Mouse (Mus musculus) spleen, postnatal 4 days (tissue): ENCODE results near the gene Arhgef2.

Experiments
- DNase-seq, 2 experiments: peaks; one replicate each; pipeline ENCODE4 v3.0.0; 2022; ENCODE audit warnings: low spot score in 2 of 2

Gene Arhgef2

DNA sequence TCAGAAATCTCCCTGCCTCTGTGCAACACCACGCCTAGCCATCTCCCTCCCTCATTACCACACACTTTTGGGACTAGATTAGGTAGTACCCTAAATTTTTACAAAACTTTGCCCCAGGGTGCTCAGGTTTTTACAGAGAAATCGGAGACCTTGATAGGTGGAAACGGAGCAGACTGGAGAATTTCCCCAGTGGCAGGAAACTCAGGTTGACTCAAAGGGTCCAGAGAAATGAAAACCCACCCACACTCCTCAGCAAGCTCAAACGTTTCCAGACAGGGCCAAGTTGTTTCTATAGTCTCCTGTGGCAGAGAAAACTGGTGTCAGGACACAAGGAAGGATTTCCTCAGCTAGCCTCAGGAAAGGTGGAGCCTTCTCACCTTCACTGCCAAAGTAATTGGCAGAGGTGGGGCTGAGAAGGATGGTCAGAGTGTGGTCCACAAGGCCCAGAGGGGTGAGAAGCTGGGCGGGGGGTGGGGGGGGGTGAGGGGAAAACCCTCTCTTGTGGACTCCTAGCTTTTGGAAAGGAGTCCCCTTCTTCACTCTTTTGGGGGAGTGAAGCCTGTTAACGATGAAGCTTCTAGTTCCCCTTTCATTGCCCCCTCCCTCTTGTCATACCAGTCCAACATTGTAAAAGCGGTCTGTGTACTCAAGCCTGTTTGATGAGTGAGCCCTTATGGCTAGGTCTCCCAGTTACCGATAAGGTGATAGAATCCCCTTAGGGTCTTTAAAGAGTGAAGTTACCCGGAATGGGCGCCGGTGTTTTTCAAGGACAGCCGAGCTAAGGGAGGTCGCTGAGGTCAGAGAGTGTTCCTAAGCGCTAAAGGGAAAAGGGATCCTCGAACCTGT lies 14.6 kb downstream of the Arhgef2 start:
- no peak for DNase-seq

- peak; percentile 80 to 90 for DNase-seq
Measured at GRCm38 (mm10) chr3:88620992-88621536, 15.3 kb downstream of the Arhgef2 start.

DNA sequence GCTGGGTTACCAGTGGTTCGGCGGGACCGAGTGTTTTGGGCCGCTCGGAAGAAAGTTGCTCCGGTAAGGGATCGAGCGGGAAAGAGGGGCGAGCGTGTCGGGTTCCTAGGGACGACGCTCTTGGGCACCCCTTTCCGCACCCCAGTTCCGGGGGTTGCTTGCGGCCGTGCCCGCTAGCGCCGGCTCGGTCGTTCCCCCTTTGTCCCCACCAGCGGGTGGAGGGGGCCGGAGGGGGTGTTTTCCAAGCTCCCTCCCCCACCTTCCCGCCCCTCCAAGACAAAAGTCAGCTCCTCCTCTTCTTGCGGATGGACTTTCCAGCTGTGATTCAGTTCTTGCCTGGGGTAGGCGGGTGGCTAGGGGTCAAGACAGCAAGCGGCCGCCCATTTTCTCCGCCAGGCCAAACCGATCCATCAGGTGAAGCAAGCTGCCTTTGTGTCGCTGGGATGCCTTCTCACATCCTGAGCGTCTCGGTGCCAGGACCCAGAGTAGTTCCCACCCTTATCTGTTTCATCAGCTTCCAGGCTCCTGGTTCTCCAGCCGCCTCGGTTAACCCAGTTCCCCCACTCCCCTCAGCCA lies 15.9 kb downstream of the Arhgef2 start:
- no peak for DNase-seq

DNA sequence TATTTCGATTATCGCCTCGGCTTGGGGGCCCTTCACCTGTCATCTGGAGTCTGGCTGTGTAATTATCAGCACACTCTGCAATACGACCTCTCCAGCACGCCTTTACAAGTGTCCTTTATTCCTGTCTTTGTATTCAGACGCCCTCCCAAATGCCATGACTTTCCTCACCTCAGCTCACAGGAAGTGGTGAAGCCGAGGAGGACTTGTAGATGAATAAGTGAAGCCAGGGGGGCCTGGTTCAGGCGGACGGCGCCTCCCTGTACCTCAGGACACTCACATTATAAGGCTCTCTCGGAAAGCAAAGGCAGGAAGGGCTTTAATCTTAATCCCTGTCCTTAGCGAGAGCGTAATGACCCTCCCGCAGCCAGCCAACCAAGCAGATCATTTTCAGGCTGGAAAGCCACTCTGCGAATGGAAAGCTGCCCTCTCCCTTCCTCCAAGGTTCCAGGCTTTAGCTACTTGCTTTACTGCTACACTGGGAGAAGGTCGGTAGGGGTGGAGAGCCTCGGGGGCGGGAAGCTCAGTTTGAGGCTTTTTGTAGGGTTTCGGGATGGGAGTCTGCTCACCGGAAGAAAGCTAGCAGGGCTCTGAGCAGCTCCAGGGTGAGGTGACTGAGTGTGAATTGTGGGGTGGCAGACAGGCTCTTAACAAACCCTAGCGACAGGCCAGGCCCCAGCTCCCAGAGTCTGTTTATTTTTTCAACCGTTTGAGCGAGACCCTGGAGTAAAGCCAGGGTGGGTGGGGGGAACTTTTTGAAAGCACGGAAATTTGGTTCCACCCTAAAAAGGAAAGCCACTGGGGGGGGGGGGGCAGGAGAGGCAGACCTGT lies 16.6 kb downstream of the Arhgef2 start:
- DNase-seq: no peak

DNA sequence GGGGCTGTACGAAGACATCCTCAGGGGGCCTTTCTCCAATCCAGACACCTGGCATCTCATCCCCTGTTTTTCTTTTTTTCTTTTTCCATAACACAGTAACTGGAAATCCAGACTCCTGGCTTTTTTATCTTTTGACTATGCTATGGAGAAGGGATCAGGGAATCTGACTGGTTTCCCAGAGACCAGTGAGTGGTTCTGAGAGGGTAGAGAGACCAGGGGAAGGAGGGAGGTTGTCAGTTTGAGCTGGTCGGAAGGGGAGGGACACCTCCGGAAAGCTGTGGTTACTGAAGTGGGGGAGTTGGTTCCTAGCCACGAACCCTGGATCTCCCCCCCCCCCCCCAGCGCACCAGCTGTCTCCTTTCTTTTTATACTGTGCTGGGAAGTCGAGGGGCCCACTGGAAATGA lies 17.2 kb downstream of the Arhgef2 start:
- no peak for DNase-seq

DNA sequence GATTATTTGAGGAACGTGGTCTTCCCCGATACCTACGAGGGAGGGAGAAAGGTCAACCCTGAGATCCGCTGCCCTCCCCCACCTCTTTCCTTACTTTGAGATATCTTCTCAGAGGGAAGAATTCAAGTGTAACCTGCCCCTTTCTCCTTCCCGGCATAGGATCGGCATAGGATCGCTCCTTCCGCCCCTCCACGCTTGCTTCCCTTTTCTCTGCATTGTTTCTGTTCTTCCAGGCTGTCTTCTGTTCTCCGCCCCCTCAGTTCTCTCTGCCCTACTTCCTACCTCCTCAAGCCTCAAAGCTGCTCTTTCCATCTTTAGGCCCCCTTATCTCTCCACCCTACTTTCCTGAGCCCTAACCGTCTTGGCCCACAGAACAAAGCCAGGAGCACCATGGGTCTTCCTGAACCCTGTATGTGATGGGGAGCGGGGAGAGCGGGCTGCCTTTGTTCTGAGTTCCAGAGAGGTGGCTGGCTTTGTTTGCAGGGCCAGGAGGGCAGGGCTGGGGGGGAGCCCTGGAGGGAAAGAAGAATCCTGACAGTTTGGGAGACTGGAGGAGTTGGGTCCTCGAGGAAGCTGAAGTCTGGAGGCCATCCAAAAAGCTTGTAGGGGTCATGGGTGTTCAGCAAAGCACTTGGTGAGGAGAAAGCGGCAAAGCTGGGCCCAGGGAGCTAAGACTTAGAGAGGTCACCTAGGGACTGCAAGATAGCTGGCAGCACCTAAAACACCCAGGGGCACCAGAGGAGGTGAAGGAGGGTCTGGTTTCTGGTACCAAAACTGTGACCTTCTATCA lies 17.8 kb downstream of the Arhgef2 start:
- DNase-seq: no peak

DNA sequence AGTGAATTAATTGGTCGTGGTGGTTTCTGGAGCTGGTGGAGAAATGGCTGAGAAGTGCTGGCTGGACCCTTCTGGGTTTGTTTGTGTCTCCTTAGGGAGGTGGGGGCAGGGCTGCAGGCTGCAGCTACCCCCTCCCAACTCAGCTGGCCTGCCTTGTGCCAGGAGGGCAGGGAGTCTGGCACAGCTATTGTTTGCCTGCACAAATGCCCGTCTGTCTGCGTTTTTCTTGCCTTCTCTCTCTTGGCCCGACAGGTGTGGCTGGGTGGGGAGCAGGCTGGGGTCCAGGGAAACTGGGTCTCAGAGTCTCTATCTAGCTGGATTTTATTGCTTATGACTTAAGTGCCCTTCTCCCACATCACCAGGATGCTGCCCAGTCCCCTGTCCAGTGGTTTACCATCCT lies 18.6 kb downstream of the Arhgef2 start:
- DNase-seq: no peak

DNA sequence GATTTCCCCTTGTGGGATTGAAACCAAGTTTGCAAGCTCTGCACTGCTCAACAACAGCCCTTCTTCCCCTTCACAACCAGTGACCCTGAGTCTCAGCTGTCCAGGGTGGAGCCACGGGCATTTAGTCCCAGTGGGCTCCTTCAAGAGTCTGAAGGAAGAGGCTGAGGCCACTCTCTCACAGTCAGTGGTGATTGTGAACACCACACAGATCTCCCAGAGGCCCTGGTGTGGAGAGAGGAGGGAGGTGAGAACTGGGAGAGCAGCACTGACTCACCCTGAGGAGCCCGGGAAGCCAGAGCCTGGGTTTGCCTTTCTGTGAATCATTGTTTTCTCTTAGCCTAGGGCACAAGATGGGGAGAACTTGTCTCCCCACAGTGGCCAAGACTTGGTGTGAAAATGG lies 19.2 kb downstream of the Arhgef2 start:
- DNase-seq: no peak

GRCm38 (mm10) chr3:88625531-88625930 lies 19.8 kb downstream of the Arhgef2 start:
- DNase-seq: no peak

GRCm38 (mm10) chr3:88626316-88626715 lies 20.6 kb downstream of the Arhgef2 start:
- no peak for DNase-seq

GRCm38 (mm10) chr3:88627114-88627513 lies 21.3 kb downstream of the Arhgef2 start:
- peak in 1 of 2 experiments; percentile 62 for DNase-seq

GRCm38 (mm10) chr3:88627535-88627934 lies 21.8 kb downstream of the Arhgef2 start:
- DNase-seq: peak in 1 of 2 experiments; percentile 61

DNA sequence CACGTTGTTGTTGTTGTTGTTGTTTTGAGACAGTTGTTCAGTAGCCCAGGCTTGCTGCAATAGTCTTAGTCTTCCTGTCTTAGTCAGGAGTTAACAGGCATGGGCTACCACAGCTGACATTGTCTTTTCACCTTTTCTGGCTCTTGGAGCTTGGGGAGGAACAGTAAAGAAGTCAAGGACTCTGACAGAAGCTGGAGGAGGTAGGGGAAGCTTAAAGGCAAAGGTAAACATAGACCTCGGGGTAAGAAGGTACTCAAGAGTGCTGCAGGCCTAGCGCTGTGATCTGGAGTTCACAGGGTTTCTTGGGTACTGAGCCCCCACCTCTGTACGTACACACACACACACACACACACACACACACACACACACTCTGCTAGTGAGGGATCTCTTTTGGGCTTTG lies 23.0 kb downstream of the Arhgef2 start:
- DNase-seq: no peak

- DNase-seq: no peak
Measured at GRCm38 (mm10) chr3:88629244-88629643, 23.5 kb downstream of the Arhgef2 start.

DNA sequence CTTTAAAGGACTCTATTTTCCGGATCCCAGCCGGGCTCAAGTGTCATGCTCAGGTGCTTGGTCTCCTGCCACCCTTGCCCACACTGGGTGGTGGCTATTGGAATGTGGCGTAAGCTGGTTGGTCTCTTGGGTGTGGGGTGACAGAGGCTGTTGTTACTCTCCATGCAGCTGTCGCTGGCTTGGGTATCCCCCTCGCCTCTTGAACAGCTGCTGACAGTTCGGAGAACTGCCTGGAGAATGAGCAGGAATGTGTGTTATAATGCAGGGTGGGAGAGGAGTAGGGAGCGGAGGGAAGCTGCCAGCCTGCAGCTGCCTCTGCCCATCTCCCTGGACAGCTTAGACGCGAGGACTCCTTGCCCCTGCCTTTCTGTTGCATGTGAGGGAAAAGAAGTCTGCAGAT lies 24.3 kb downstream of the Arhgef2 start:
- no peak for DNase-seq

- no peak for DNase-seq
Measured at GRCm38 (mm10) chr3:88630849-88631341, 25.1 kb downstream of the Arhgef2 start.

GRCm38 (mm10) chr3:88631921-88632587 lies 26.3 kb downstream of the Arhgef2 start:
- no peak for DNase-seq

DNA sequence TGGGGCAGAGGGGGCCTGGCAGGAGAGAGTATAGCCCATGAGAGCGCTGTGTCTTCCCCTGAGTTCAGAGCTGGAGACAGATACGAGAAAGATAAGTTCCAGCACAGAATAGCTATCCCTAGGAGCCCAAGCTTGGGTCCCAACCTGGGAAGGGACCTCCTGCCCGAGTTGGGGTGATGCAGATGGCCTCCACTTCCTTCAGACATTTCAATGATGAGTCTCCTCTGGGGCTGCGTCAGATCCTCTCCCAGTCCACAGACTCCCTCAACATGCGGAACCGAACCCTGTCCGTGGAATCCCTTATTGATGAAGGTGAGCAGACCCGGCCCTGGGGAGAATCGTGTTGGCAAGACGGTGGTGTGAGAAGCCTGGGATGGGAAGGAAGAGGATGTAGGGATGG lies 27.3 kb downstream of the Arhgef2 start:
- DNase-seq: no peak

- DNase-seq: no peak
Measured at GRCm38 (mm10) chr3:88635506-88636275, 29.9 kb downstream of the Arhgef2 start.

GRCm38 (mm10) chr3:88636555-88636986 lies 30.8 kb downstream of the Arhgef2 start:
- no peak for DNase-seq
